Mouse (Mus musculus) liver, embryonic 14.5 days (tissue): ENCODE measurements around the gene Zfp72.

Experiments
- CTCF ChIP-seq: IDR thresholded peaks from 2 replicates; pipeline ENCODE4 v1.5.1; 2016; ENCODE audit warnings: antibody characterized with exemption, low read depth, control low read depth
- EP300 ChIP-seq: IDR thresholded peaks from 2 replicates; pipeline ENCODE4 v1.6.1; 2016; ENCODE audit warnings: antibody characterized with exemption, low read depth

GRCm38 (mm10) chr13:74349566-74350434 lies 40.8 kb downstream of the Zfp72 start, which contains the start of the genes Sdha and Ccdc127:
- TF ChIP-seq CTCF (peak; percentile 56), EP300 (no peak)
